Mouse (Mus musculus): ENCODE results near the gene Syngap1.
"Not testable (repeated sequence)": the region's sequence is repeated elsewhere in the genome, so short reads cannot be mapped to it uniquely, and the experiment has no call there.

The Syngap1 gene

GRCm38 (mm10) chr17:26941031-26941789 lies at the start of gene Syngap1:
TSS of gene Syngap1 (plus strand) at chr17:26941253.
- DNase-seq (ENCODE audit: extremely low spot score, low read depth, low spot score) = no peak

- DNase-seq (ENCODE audit: extremely low spot score, low read depth, low spot score) = no peak
Measured at GRCm38 (mm10) chr17:26892635-26893375, 48.2 kb upstream of the Syngap1 start.

- DNase-seq (ENCODE audit: extremely low spot score, low read depth, low spot score) = no peak
Measured at GRCm38 (mm10) chr17:26893492-26893891, 47.6 kb upstream of the Syngap1 start.

- no peak for DNase-seq (ENCODE audit: extremely low spot score, low read depth, low spot score)
Measured at GRCm38 (mm10) chr17:26894342-26894741, 46.7 kb upstream of the Syngap1 start.

GRCm38 (mm10) chr17:26895578-26895977 lies 45.5 kb upstream of the Syngap1 start:
- peak; percentile 44 for DNase-seq (ENCODE audit: extremely low spot score, low read depth, low spot score)

GRCm38 (mm10) chr17:26900916-26901315 lies 40.1 kb upstream of the Syngap1 start:
- no peak for DNase-seq (ENCODE audit: extremely low spot score, low read depth, low spot score)

- no peak for DNase-seq (ENCODE audit: extremely low spot score, low read depth, low spot score)
Measured at GRCm38 (mm10) chr17:26904320-26904719, 36.7 kb upstream of the Syngap1 start.

- not testable (repeated sequence) for DNase-seq (ENCODE audit: extremely low spot score, low read depth, low spot score)
Measured at GRCm38 (mm10) chr17:26907506-26907905, 33.5 kb upstream of the Syngap1 start.

- no peak for DNase-seq (ENCODE audit: extremely low spot score, low read depth, low spot score)
Measured at GRCm38 (mm10) chr17:26915248-26915647, 25.8 kb upstream of the Syngap1 start.

GRCm38 (mm10) chr17:26916711-26917482 lies 24.2 kb upstream of the Syngap1 start, which contains the start of gene Kifc5b:
TSS of gene Kifc5b (plus strand) at chr17:26917091.
- DNase-seq (ENCODE audit: extremely low spot score, low read depth, low spot score) = peak; percentile 99

GRCm38 (mm10) chr17:26917560-26917959 lies 23.5 kb upstream of the Syngap1 start:
- DNase-seq (ENCODE audit: extremely low spot score, low read depth, low spot score) = not testable (repeated sequence)

GRCm38 (mm10) chr17:26918343-26918742 lies 22.7 kb upstream of the Syngap1 start:
- no peak for DNase-seq (ENCODE audit: extremely low spot score, low read depth, low spot score)

- not testable (repeated sequence) for DNase-seq (ENCODE audit: extremely low spot score, low read depth, low spot score)
Measured at GRCm38 (mm10) chr17:26919516-26919915, 21.5 kb upstream of the Syngap1 start.

- DNase-seq (ENCODE audit: extremely low spot score, low read depth, low spot score) = not testable (repeated sequence)
Measured at GRCm38 (mm10) chr17:26922368-26922767, 18.7 kb upstream of the Syngap1 start.

- DNase-seq (ENCODE audit: extremely low spot score, low read depth, low spot score) = not testable (repeated sequence)
Measured at GRCm38 (mm10) chr17:26925414-26925813, 15.6 kb upstream of the Syngap1 start.

- DNase-seq (ENCODE audit: extremely low spot score, low read depth, low spot score) = not testable (repeated sequence)
Measured at GRCm38 (mm10) chr17:26931795-26932194, 9.3 kb upstream of the Syngap1 start.

- peak; percentile 49 for DNase-seq (ENCODE audit: extremely low spot score, low read depth, low spot score)
Measured at GRCm38 (mm10) chr17:26932839-26933398, 8.1 kb upstream of the Syngap1 start, which contains the start of gene Phf1. TSS of gene Phf1 (plus strand) at chr17:26933052.

- no peak for DNase-seq (ENCODE audit: extremely low spot score, low read depth, low spot score)
Measured at GRCm38 (mm10) chr17:26933419-26933818, 7.6 kb upstream of the Syngap1 start.

- DNase-seq (ENCODE audit: extremely low spot score, low read depth, low spot score) = no peak
Measured at GRCm38 (mm10) chr17:26933885-26934827, 6.9 kb upstream of the Syngap1 start.

- no peak for DNase-seq (ENCODE audit: extremely low spot score, low read depth, low spot score)
Measured at GRCm38 (mm10) chr17:26935027-26935426, 6.0 kb upstream of the Syngap1 start.

Measured in hindlimb bud, embryonic 11.5 days (tissue).